13 mouse cellular contexts compared by ENCODE assay signal in the genomic region with DNA sequence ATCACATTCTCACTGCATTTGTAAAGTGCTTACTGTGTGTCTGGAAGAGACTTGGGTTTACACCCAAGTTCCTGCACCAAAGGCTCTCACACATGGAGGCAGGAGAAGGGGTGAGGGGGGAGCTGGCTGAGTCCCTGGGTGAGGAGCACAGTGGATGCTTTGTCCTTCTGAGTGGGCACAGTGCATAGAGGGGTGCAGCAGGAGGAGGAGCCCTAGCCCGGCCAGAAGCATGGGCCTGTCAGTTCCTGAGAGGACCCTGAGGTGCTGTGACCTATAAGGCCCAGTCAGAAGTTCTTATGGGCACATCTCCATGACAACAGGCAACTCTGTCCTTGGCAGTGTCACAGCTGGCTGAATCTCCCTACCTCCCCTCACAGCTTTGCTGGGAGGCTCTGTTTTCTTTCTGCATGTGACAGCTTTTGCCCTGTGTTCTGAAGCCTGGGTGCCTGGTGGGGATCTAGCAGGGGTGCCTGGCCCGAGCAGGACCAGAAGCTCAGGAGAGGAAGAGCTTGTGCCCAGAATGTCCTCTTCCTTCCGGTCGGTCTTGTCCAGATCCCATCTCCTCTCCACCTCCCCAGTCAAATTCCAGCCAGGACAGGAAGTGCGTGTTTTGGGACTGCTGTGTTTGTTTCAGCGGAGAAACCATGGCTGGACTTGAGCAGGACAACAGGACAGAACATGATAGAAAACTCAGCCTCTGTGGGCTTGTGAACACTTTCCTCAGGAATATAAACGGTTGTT. TPM values are rescaled to one million over a fixed set of nuclear protein-coding genes. Genes with fewer than 3 reads are reported as not detected.
A peak's percentile ranks its signal among the peaks of the same experiment; 100 is the strongest.
DNase-seq lines count a peak whose midpoint lies in the region; TF ChIP-seq lines count a peak whose summit lies in the region.
"Had no signal": no experiment of that assay in that cellular context is flagged by ENCODE, and none has a peak within 500 bp of the region (broad histone marks: within the 10 kb centered on the region; RNA-seq: fewer than 3 reads in every experiment).

No protein-coding gene starts in this region.

- peaks cover 2% of the 10 kb centered on the region; the same call in 1 of the 2 replicates for H3K4me1 ChIP-seq in kidney, adult 2 months (ENCODE audit: control insufficient read depth, insufficient read depth, low read length)
- H3K4me1 ChIP-seq in small intestine, adult 2 months (ENCODE audit: control insufficient read depth, insufficient read depth, insufficient read length, low read length), result peaks cover 6% of the 10 kb centered on the region; the same call in 1 of the 2 replicates

- H3K27ac ChIP-seq in gastrocnemius, adult 2 months, result peak overlapping the region; percentile 4; the same call in 1 of the 2 replicates
- peak overlapping the region; percentile 24; the same call in 1 of the 2 replicates for H3K27ac ChIP-seq in kidney, adult 2 months (ENCODE audit: insufficient read depth, low read depth, low read length)
- H3K27ac ChIP-seq in small intestine, adult 2 months (ENCODE audit: insufficient read depth, low read depth, low read length), result peak overlapping the region; percentile 28; the same call in 1 of the 2 replicates

- no peaks in the 10 kb centered on the region for H3K27me3 ChIP-seq in kidney, adult 2 months (replicated peaks; ENCODE audit: control insufficient read depth, insufficient read depth, low read length)
- no peaks in the 10 kb centered on the region for H3K27me3 ChIP-seq in small intestine, adult 2 months (ENCODE audit: control insufficient read depth, insufficient read depth, low read length)
- H3K27me3 ChIP-seq: Patski had no signal

- no peak for TF ChIP-seq POLR2A in kidney, adult 2 months (IDR thresholded peaks at IDR 0.05; ENCODE audit: low read depth, low read length)
- TF ChIP-seq POLR2A in small intestine, adult 2 months (IDR thresholded peaks at IDR 0.05; ENCODE audit: low read depth, low read length), result no peak

- H3K4me3 ChIP-seq in gastrocnemius, adult 2 months, result no peak overlapping the region
- H3K4me3 ChIP-seq in kidney, adult 2 months (ENCODE audit: insufficient read depth, low read depth, low read length), result no peak overlapping the region
- H3K4me3 ChIP-seq in small intestine, adult 2 months (ENCODE audit: low read depth, low read length), result no peak overlapping the region
- H3K4me3 ChIP-seq: myocyte had no signal

- no peak for TF ChIP-seq CTCF in gastrocnemius, adult 2 months (IDR thresholded peaks at IDR 0.05)
- TF ChIP-seq CTCF in kidney, adult 2 months (conservative IDR thresholded peaks at IDR 0.05; ENCODE audit: insufficient read depth, insufficient read length, low read depth, low read length), result no peak
- no peak for TF ChIP-seq CTCF in small intestine, adult 2 months (IDR thresholded peaks at IDR 0.05; ENCODE audit: extremely low read depth, insufficient read length, insufficient replicate concordance, low read depth, low read length)

- H3K36me3 ChIP-seq in kidney, adult 2 months (ENCODE audit: control insufficient read depth, insufficient read depth, low read length), result no peaks in the 10 kb centered on the region
- no peaks in the 10 kb centered on the region for H3K36me3 ChIP-seq in small intestine, adult 2 months (ENCODE audit: control insufficient read depth, insufficient read depth, low read length)

- intact Hi-C loops in gastrocnemius, adult 2 months (cut with DNase I), result no loop called here

- no peak for DNase-seq in gastrocnemius, adult 2 months
- no peak for DNase-seq in gastrocnemius, postnatal 4 days (ENCODE audit: low spot score in 2 of 2)
- DNase-seq in kidney, adult 2 months, result peak; percentile 50
- DNase-seq in kidney, postnatal 10 days, result no peak
- peak; percentile 52 to 53 for DNase-seq in right cerebral cortex, postnatal 10 days (ENCODE audit: low spot score in 2 of 2)
- DNase-seq in right cerebral cortex, adult 2 months (ENCODE audit: low spot score in 2 of 2), result no peak
- DNase-seq in frontal cortex, adult 2 months (ENCODE audit: extremely low spot score in 1 of 2, low spot score in 1 of 2), result no peak
- DNase-seq: cerebellum, postnatal 14 days; lung, embryonic 14.5 days; right cerebral cortex, postnatal 14 days had no signal

- 51% methylated on average over 7 of the region's 7 CpGs for WGBS in kidney, adult 2 months
- 68% methylated on average over 7 of the region's 7 CpGs for WGBS in small intestine, adult 2 months

RNA-seq across cellular contexts. Expression of gene Rd3, which starts 15.0 kb away (rescaled TPM):
- total RNA-seq in gastrocnemius, adult 2 months (2021), result under 1 TPM in 1 of 2 experiments, not detected in 1; 0.08 TPM
- total RNA-seq in gastrocnemius, postnatal 4 days (2021), result not detected
- polyA plus RNA-seq in kidney, adult 2 months (2012; rRNA removed), result 0.41 and 0.88 TPM in 2 replicates
- 0.10 TPM in 1 of 2 replicates, not detected in the other for polyA plus RNA-seq in small intestine, adult 2 months (2012; rRNA removed)
- 2.0 and 2.6 TPM in 2 replicates for polyA plus RNA-seq in frontal cortex, adult 2 months (2012; rRNA removed)
- polyA plus RNA-seq: myocyte had no signal

Comparison
In these comparisons a context has a peak if more than half of its experiments do, and no peak if none do; other contexts are left out.
1. DNase-seq: peak in kidney, adult 2 months (single experiment) and right cerebral cortex, postnatal 10 days (2 of 2); none in gastrocnemius, adult 2 months (single experiment), gastrocnemius, postnatal 4 days (0 of 2), kidney, postnatal 10 days (single experiment), right cerebral cortex, adult 2 months (0 of 2) and frontal cortex, adult 2 months (0 of 2).
2. Peak in every context shown above with its lines, with median percentiles within 50 percentile points of each other: H3K27ac ChIP-seq.